Mouse (Mus musculus): ENCODE data around the gene Wbp1l. TPM values are rescaled to one million over a fixed set of nuclear protein-coding genes. Genes with fewer than 3 reads are reported as not detected.

Gene Wbp1l
- polyA plus RNA-seq, 1 experiment, result 1.9 TPM

- no peak overlapping the region for H3K4me3 ChIP-seq (replicated peaks)
- H3K36me3 ChIP-seq (ENCODE audit: control insufficient read depth), result peaks cover 54% of the 10 kb centered on the region
- H3K9me3 ChIP-seq (ENCODE audit: control insufficient read depth, low read length), result no peaks in the 10 kb centered on the region
- TF ChIP-seq GATA1 (IDR thresholded peaks at IDR 0.05; ENCODE audit: low read length) (no peak), TAL1 (IDR thresholded peaks at IDR 0.05; ENCODE audit: low read length) (no peak)
- peaks cover 5% of the 10 kb centered on the region for H3K4me1 ChIP-seq (ENCODE audit: control insufficient read depth)
- no peaks in the 10 kb centered on the region for H3K27me3 ChIP-seq (ENCODE audit: control insufficient read depth)
These were observed 9.3 kb downstream of the Wbp1l start for GRCm38 (mm10) chr19:46608158-46608557.

GRCm38 (mm10) chr19:46616378-46616777 lies 17.5 kb downstream of the Wbp1l start:
- H3K36me3 ChIP-seq (ENCODE audit: control insufficient read depth), result peaks cover 38% of the 10 kb centered on the region
- H3K27me3 ChIP-seq (ENCODE audit: control insufficient read depth), result no peaks in the 10 kb centered on the region
- H3K4me1 ChIP-seq (ENCODE audit: control insufficient read depth), result peaks cover 19% of the 10 kb centered on the region
- no peaks in the 10 kb centered on the region for H3K9me3 ChIP-seq (ENCODE audit: control insufficient read depth, low read length)
- no peak for TF ChIP-seq GATA1 (IDR thresholded peaks at IDR 0.05; ENCODE audit: low read length)
- no peak for TF ChIP-seq TAL1 (IDR thresholded peaks at IDR 0.05; ENCODE audit: low read length)
- H3K4me3 ChIP-seq (replicated peaks), result no peak overlapping the region

- no peaks in the 10 kb centered on the region for H3K9me3 ChIP-seq (ENCODE audit: control insufficient read depth, low read length)
- H3K4me1 ChIP-seq (ENCODE audit: control insufficient read depth), result peaks cover 19% of the 10 kb centered on the region
- TF ChIP-seq TAL1 (IDR thresholded peaks at IDR 0.05; ENCODE audit: low read length) (no peak), GATA1 (IDR thresholded peaks at IDR 0.05; ENCODE audit: low read length) (no peak)
- peaks cover 38% of the 10 kb centered on the region for H3K36me3 ChIP-seq (ENCODE audit: control insufficient read depth)
- H3K27me3 ChIP-seq (ENCODE audit: control insufficient read depth), result no peaks in the 10 kb centered on the region
- H3K4me3 ChIP-seq (replicated peaks), result no peak overlapping the region
These were observed 18.5 kb downstream of the Wbp1l start for GRCm38 (mm10) chr19:46617361-46617760.

- Histone ChIP-seq H3K4me1 (ENCODE audit: control insufficient read depth) (peaks cover 20% of the 10 kb centered on the region), H3K36me3 (ENCODE audit: control insufficient read depth) (peaks cover 31% of the 10 kb centered on the region), H3K9me3 (ENCODE audit: control insufficient read depth, low read length) (no peaks in the 10 kb centered on the region), H3K4me3 (replicated peaks) (no peak overlapping the region), H3K27me3 (ENCODE audit: control insufficient read depth) (no peaks in the 10 kb centered on the region)
- TF ChIP-seq TAL1 (IDR thresholded peaks at IDR 0.05; ENCODE audit: low read length) (no peak), GATA1 (IDR thresholded peaks at IDR 0.05; ENCODE audit: low read length) (no peak)
These were observed 19.4 kb downstream of the Wbp1l start for GRCm38 (mm10) chr19:46618322-46618721.

- no peaks in the 10 kb centered on the region for H3K9me3 ChIP-seq (ENCODE audit: control insufficient read depth, low read length)
- H3K4me3 ChIP-seq (replicated peaks), result no peak overlapping the region
- peaks cover 16% of the 10 kb centered on the region for H3K4me1 ChIP-seq (ENCODE audit: control insufficient read depth)
- peaks cover 26% of the 10 kb centered on the region for H3K36me3 ChIP-seq (ENCODE audit: control insufficient read depth)
- TF ChIP-seq GATA1 (IDR thresholded peaks at IDR 0.05; ENCODE audit: low read length) (no peak), TAL1 (IDR thresholded peaks at IDR 0.05; ENCODE audit: low read length) (no peak)
- H3K27me3 ChIP-seq (ENCODE audit: control insufficient read depth), result no peaks in the 10 kb centered on the region
These were observed 20.1 kb downstream of the Wbp1l start for GRCm38 (mm10) chr19:46619001-46619400.

- peaks cover 22% of the 10 kb centered on the region for H3K36me3 ChIP-seq (ENCODE audit: control insufficient read depth)
- TF ChIP-seq TAL1 (IDR thresholded peaks at IDR 0.05; ENCODE audit: low read length) (no peak), GATA1 (IDR thresholded peaks at IDR 0.05; ENCODE audit: low read length) (no peak)
- H3K4me3 ChIP-seq (replicated peaks), result no peak overlapping the region
- no peaks in the 10 kb centered on the region for H3K9me3 ChIP-seq (ENCODE audit: control insufficient read depth, low read length)
- peaks cover 11% of the 10 kb centered on the region for H3K4me1 ChIP-seq (ENCODE audit: control insufficient read depth)
- no peaks in the 10 kb centered on the region for H3K27me3 ChIP-seq (ENCODE audit: control insufficient read depth)
These were observed 20.6 kb downstream of the Wbp1l start for GRCm38 (mm10) chr19:46619518-46619917.

GRCm38 (mm10) chr19:46620016-46620808 lies 21.3 kb downstream of the Wbp1l start:
- H3K36me3 ChIP-seq (ENCODE audit: control insufficient read depth), result peaks cover 25% of the 10 kb centered on the region
- H3K9me3 ChIP-seq (ENCODE audit: control insufficient read depth, low read length), result no peaks in the 10 kb centered on the region
- H3K27me3 ChIP-seq (ENCODE audit: control insufficient read depth), result no peaks in the 10 kb centered on the region
- peaks cover 7% of the 10 kb centered on the region for H3K4me1 ChIP-seq (ENCODE audit: control insufficient read depth)
- TF ChIP-seq GATA1 (IDR thresholded peaks at IDR 0.05; ENCODE audit: low read length) (no peak), TAL1 (IDR thresholded peaks at IDR 0.05; ENCODE audit: low read length) (no peak)
- no peak overlapping the region for H3K4me3 ChIP-seq (replicated peaks)

GRCm38 (mm10) chr19:46621236-46622183 lies 22.6 kb downstream of the Wbp1l start:
- H3K4me1 ChIP-seq (ENCODE audit: control insufficient read depth), result peaks cover 3% of the 10 kb centered on the region

GRCm38 (mm10) chr19:46622659-46623193 lies 23.8 kb downstream of the Wbp1l start:
- H3K27me3 ChIP-seq (ENCODE audit: control insufficient read depth), result no peaks in the 10 kb centered on the region
- no peak overlapping the region for H3K4me3 ChIP-seq (replicated peaks)
- H3K36me3 ChIP-seq (ENCODE audit: control insufficient read depth), result peaks cover 19% of the 10 kb centered on the region
- H3K4me1 ChIP-seq (ENCODE audit: control insufficient read depth), result peaks cover 3% of the 10 kb centered on the region
- TF ChIP-seq GATA1 (IDR thresholded peaks at IDR 0.05; ENCODE audit: low read length), result no peak
- TF ChIP-seq TAL1 (IDR thresholded peaks at IDR 0.05; ENCODE audit: low read length), result no peak
- H3K9me3 ChIP-seq (ENCODE audit: control insufficient read depth, low read length), result no peaks in the 10 kb centered on the region

More at GRCm38 (mm10) chr19:46621236-46622183, 22.6 kb downstream of the Wbp1l start:
- Histone ChIP-seq H3K27me3 (ENCODE audit: control insufficient read depth) (no peaks in the 10 kb centered on the region), H3K4me3 (replicated peaks) (no peak overlapping the region), H3K9me3 (ENCODE audit: control insufficient read depth, low read length) (no peaks in the 10 kb centered on the region), H3K36me3 (ENCODE audit: control insufficient read depth) (peaks cover 17% of the 10 kb centered on the region)
- TF ChIP-seq TAL1 (IDR thresholded peaks at IDR 0.05; ENCODE audit: low read length), result no peak
- TF ChIP-seq GATA1 (IDR thresholded peaks at IDR 0.05; ENCODE audit: low read length), result no peak
